Comparison of ENCODE assay signal across 19 mouse cellular contexts in genomic region chr13:48810274-48810823, GRCm38 (mm10).
DNase-seq lines count a peak whose midpoint lies in the region; ATAC-seq and TF ChIP-seq lines count a peak whose summit lies in the region.
"Had no signal": no experiment of that assay in that cellular context is flagged by ENCODE, and none has a peak within 500 bp of the region (broad histone marks: within the 10 kb centered on the region; RNA-seq: fewer than 3 reads in every experiment).

No protein-coding gene starts in this region.

- H3K27me3 ChIP-seq in liver, adult 2 months (ENCODE audit: control insufficient read depth, insufficient read depth, low read length), result no peaks in the 10 kb centered on the region
- H3K27me3 ChIP-seq in liver, embryonic 11.5 days (replicated peaks; ENCODE audit: control insufficient read depth, insufficient read depth, low read length), result no peaks in the 10 kb centered on the region
- H3K27me3 ChIP-seq in embryonic facial prominence, embryonic 12.5 days, result no peaks in the 10 kb centered on the region
- no peaks in the 10 kb centered on the region for H3K27me3 ChIP-seq in forebrain, embryonic 15.5 days
- H3K27me3 ChIP-seq: embryonic facial prominence, embryonic 15.5 days; hindbrain, embryonic 13.5 days; intestine, embryonic 15.5 days had no signal

- H3K4me1 ChIP-seq in liver, adult 2 months (ENCODE audit: control insufficient read depth, insufficient read depth, low read length), result no peaks in the 10 kb centered on the region
- no peaks in the 10 kb centered on the region for H3K4me1 ChIP-seq in liver, embryonic 11.5 days (replicated peaks; ENCODE audit: control insufficient read depth, insufficient read depth, low read length)
- no peaks in the 10 kb centered on the region for H3K4me1 ChIP-seq in embryonic facial prominence, embryonic 12.5 days
- H3K4me1 ChIP-seq in forebrain, embryonic 15.5 days, result no peaks in the 10 kb centered on the region
- H3K4me1 ChIP-seq: forebrain, embryonic 10.5 days; intestine, embryonic 15.5 days had no signal

- no peak overlapping the region for H3K4me2 ChIP-seq in liver, embryonic 11.5 days
- H3K4me2 ChIP-seq in embryonic facial prominence, embryonic 12.5 days (replicated peaks), result no peak overlapping the region
- no peak overlapping the region for H3K4me2 ChIP-seq in forebrain, embryonic 15.5 days (replicated peaks)
- H3K4me2 ChIP-seq: embryonic facial prominence, embryonic 15.5 days; hindbrain, embryonic 13.5 days; intestine, embryonic 15.5 days had no signal

- H3K9ac ChIP-seq in liver, adult 2 months (ENCODE audit: low read depth, low read length), result no peak overlapping the region
- H3K9ac ChIP-seq in liver, embryonic 11.5 days (ENCODE audit: low read depth, low read length), result no peak overlapping the region
- H3K9ac ChIP-seq in embryonic facial prominence, embryonic 12.5 days, result peak overlapping the region; percentile 16; the same call in 1 of the 2 replicates
- no peak overlapping the region for H3K9ac ChIP-seq in forebrain, embryonic 15.5 days (replicated peaks)
- H3K9ac ChIP-seq: embryonic facial prominence, embryonic 15.5 days; hindbrain, embryonic 13.5 days; intestine, embryonic 15.5 days had no signal

- no peak for TF ChIP-seq POLR2A in liver, adult 2 months (IDR thresholded peaks at IDR 0.05; ENCODE audit: extremely low read depth, insufficient read depth, low read length)

- peak; percentile 52 to 62 for DNase-seq in cerebellum, postnatal 14 days
- DNase-seq in liver, adult 2 months (ENCODE audit: extremely low read depth, low read depth, low spot score), result no peak
- DNase-seq in liver, embryonic 11.5 days (ENCODE audit: low spot score), result no peak
- DNase-seq in brain, adult 2 months (ENCODE audit: low read depth, low spot score), result peak; percentile 35
- DNase-seq: adrenal gland, adult 8-10 months; cerebellum, adult 8-10 months; gastrocnemius, postnatal 10 days; heart, postnatal 4 days had no signal

- 83% methylated on average over 7 of the region's 7 CpGs for WGBS in liver, adult 2 months
- 85% methylated on average over 7 of the region's 7 CpGs for WGBS in liver, embryonic 11.5 days
- WGBS in embryonic facial prominence, embryonic 12.5 days, result 79% methylated on average over 7 of the region's 7 CpGs
- 80% methylated on average over 7 of the region's 7 CpGs for WGBS in forebrain, embryonic 15.5 days

- no peak for ATAC-seq in cerebellum, adult (ENCODE audit: insufficient number of reproducible peaks, low FRiP score, low TSS enrichment)
- no peak for ATAC-seq in liver, embryonic 11.5 days (replicated peaks; ENCODE audit: low FRiP score)
- no peak for ATAC-seq in embryonic facial prominence, embryonic 12.5 days (ENCODE audit: insufficient number of reproducible peaks, insufficient read depth, low FRiP score, low TSS enrichment)
- ATAC-seq in granulocyte monocyte progenitor cell, adult 5-6 weeks (replicated peaks; ENCODE audit: poor library complexity, severe bottlenecking), result no peak
- ATAC-seq in forebrain, embryonic 15.5 days (replicated peaks), result no peak
- ATAC-seq: forebrain, embryonic 14.5 days; intestine, embryonic 15.5 days had no signal

- peaks cover 10% of the 10 kb centered on the region; the same call in 1 of the 2 replicates for H3K36me3 ChIP-seq in liver, adult 2 months (ENCODE audit: control insufficient read depth, insufficient read depth, low read length)
- peaks cover 18% of the 10 kb centered on the region; the same call in 1 of the 2 replicates for H3K36me3 ChIP-seq in liver, embryonic 11.5 days (ENCODE audit: control insufficient read depth, insufficient read depth, low read length)
- H3K36me3 ChIP-seq in embryonic facial prominence, embryonic 12.5 days, result peaks cover 73% of the 10 kb centered on the region
- peaks cover 58% of the 10 kb centered on the region for H3K36me3 ChIP-seq in forebrain, embryonic 15.5 days

- H3K79me2 ChIP-seq in liver, adult 2 months (ENCODE audit: control insufficient read depth, insufficient read depth, low read length), result no peaks in the 10 kb centered on the region

- TF ChIP-seq CTCF in liver, adult 2 months (IDR thresholded peaks at IDR 0.05; ENCODE audit: low read depth, low read length), result 0 out of 2 replicates have a peak, but pooled peaks have one; percentile 3

- H3K27ac ChIP-seq in liver, adult 2 months (replicated peaks; ENCODE audit: insufficient read depth, low read depth, low read length), result no peak overlapping the region; the same call in 1 of the 2 replicates
- no peak overlapping the region for H3K27ac ChIP-seq in liver, embryonic 11.5 days (ENCODE audit: low read depth, low read length)
- no peak overlapping the region for H3K27ac ChIP-seq in embryonic facial prominence, embryonic 12.5 days
- no peak overlapping the region for H3K27ac ChIP-seq in forebrain, embryonic 15.5 days (replicated peaks)
- H3K27ac ChIP-seq: embryonic facial prominence, embryonic 15.5 days; forebrain, embryonic 10.5 days; hindbrain, embryonic 13.5 days; intestine, embryonic 15.5 days had no signal

- no peaks in the 10 kb centered on the region for H3K9me3 ChIP-seq in liver, embryonic 11.5 days (ENCODE audit: control insufficient read depth, low read length)
- H3K9me3 ChIP-seq in embryonic facial prominence, embryonic 12.5 days, result no peaks in the 10 kb centered on the region
- no peaks in the 10 kb centered on the region for H3K9me3 ChIP-seq in forebrain, embryonic 15.5 days
- H3K9me3 ChIP-seq: embryonic facial prominence, embryonic 15.5 days; forebrain, embryonic 10.5 days; G1E; hindbrain, embryonic 13.5 days; intestine, embryonic 15.5 days had no signal

- H3K4me3 ChIP-seq in liver, adult 2 months (ENCODE audit: insufficient read depth, low read depth, low read length), result no peak overlapping the region
- H3K4me3 ChIP-seq in liver, embryonic 11.5 days (ENCODE audit: low read depth, low read length), result no peak overlapping the region
- H3K4me3 ChIP-seq in embryonic facial prominence, embryonic 12.5 days, result no peak overlapping the region
- no peak overlapping the region for H3K4me3 ChIP-seq in forebrain, embryonic 15.5 days
- H3K4me3 ChIP-seq: embryonic facial prominence, embryonic 15.5 days; erythroblast, embryonic 14.5 days; forebrain, embryonic 10.5 days; hindbrain, embryonic 13.5 days; intestine, embryonic 15.5 days had no signal

Comparison
In these comparisons a context has a peak if more than half of its experiments do, and no peak if none do; other contexts are left out.
1. DNase-seq: peak in cerebellum, postnatal 14 days (2 of 2) and brain, adult 2 months (single experiment); none in liver, adult 2 months (single experiment) and liver, embryonic 11.5 days (single experiment).